Mouse (Mus musculus) liver, embryonic 14.5 days (tissue): ENCODE measurements around the gene Itgb7.

Experiments used
- CTCF ChIP-seq: IDR thresholded peaks from 2 replicates; pipeline ENCODE4 v1.5.1; 2016; ENCODE audit warnings: antibody characterized with exemption, low read depth, control low read depth
- EP300 ChIP-seq: IDR thresholded peaks from 2 replicates; pipeline ENCODE4 v1.6.1; 2016; ENCODE audit warnings: antibody characterized with exemption, low read depth

- TF ChIP-seq CTCF (no peak), EP300 (no peak)
Observed at GRCm38 (mm10) chr15:102179106-102179505, 52.6 kb downstream of the Itgb7 start.
